Comparison of ENCODE assay signal across 9 mouse cellular contexts in the genomic region with DNA sequence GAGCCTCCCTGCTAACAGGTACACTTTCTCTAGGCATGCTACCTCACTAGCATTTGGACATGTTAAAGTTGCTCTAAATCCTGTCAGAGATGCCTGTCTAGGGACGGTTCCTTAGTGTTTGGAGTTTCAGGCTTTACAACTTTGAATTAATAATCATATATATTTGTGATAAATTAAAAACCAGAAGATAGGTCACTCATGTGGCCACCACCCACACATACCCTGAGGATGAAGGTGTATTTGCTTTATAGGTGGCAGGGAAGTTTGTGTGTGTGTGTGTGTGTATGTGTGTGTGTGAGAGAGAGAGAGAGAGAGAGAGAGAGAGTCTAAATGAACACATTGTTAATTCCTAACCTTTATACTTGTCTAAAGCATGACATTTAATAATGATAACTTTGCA.
DNase-seq lines count a peak whose midpoint lies in the region; ATAC-seq and TF ChIP-seq lines count a peak whose summit lies in the region.
"Had no signal": no experiment of that assay in that cellular context is flagged by ENCODE, and none has a peak within 500 bp of the region (broad histone marks: within the 10 kb centered on the region; RNA-seq: fewer than 3 reads in every experiment).

No protein-coding gene starts in this region.

- whole genome bisulfite sequencing in kidney, embryonic 15.5 days = 28% methylated on average over 1 of the region's 1 CpGs
- WGBS in hindbrain, embryonic 14.5 days = 41% methylated on average over 1 of the region's 1 CpGs
- WGBS in midbrain, embryonic 13.5 days = 48% methylated on average over 1 of the region's 1 CpGs

- DNase-seq in kidney, postnatal 36 days = no peak
- no peak for DNase-seq in hindbrain, embryonic 14.5 days (ENCODE audit: low spot score)
- DNase-seq in c-Kit-positive CD71-positive TER-119-positive erythroid progenitor cells, embryonic 14.5 days (ENCODE audit: low spot score) = no peak
- no peak for DNase-seq in ovary, adult 18-20 months (ENCODE audit: low spot score)
- no peak for DNase-seq in right cerebral cortex, postnatal 36 days (ENCODE audit: low spot score in 2 of 2)

- ATAC-seq in kidney, embryonic 15.5 days (replicated peaks; ENCODE audit: low FRiP score) = no peak
- no peak for ATAC-seq in hindbrain, embryonic 14.5 days (ENCODE audit: low FRiP score)
- ATAC-seq in midbrain, embryonic 13.5 days = no peak

- TF ChIP-seq CTCF in cortical plate, adult 2 months (IDR thresholded peaks at IDR 0.05; ENCODE audit: extremely low read depth, insufficient read depth, low read length) = no peak

- H3K9me3 ChIP-seq in kidney, embryonic 15.5 days (replicated peaks) = no peaks in the 10 kb centered on the region
- H3K9me3 ChIP-seq in hindbrain, embryonic 14.5 days (ENCODE audit: control insufficient read depth, low read length) = no peaks in the 10 kb centered on the region
- no peaks in the 10 kb centered on the region for H3K9me3 ChIP-seq in midbrain, embryonic 13.5 days

- no peak overlapping the region for H3K27ac ChIP-seq in kidney, embryonic 15.5 days
- H3K27ac ChIP-seq in cortical plate, adult 2 months (ENCODE audit: insufficient read depth, low read length) = no peak overlapping the region
- no peak overlapping the region for H3K27ac ChIP-seq in hindbrain, embryonic 14.5 days
- no peak overlapping the region for H3K27ac ChIP-seq in midbrain, embryonic 13.5 days

- H3K4me3 ChIP-seq in kidney, embryonic 15.5 days (replicated peaks) = peak overlapping the region; percentile 82
- H3K4me3 ChIP-seq in cortical plate, adult 2 months (ENCODE audit: insufficient read depth, low read length) = 0 out of 2 replicates have a peak overlapping the region, but pooled peaks have one; percentile 92
- peak overlapping the region; percentile 95 for H3K4me3 ChIP-seq in hindbrain, embryonic 14.5 days (replicated peaks; ENCODE audit: low read length)
- peak overlapping the region; percentile 98 for H3K4me3 ChIP-seq in midbrain, embryonic 13.5 days (replicated peaks)

- no peaks in the 10 kb centered on the region for H3K27me3 ChIP-seq in kidney, embryonic 15.5 days
- no peaks in the 10 kb centered on the region for H3K27me3 ChIP-seq in hindbrain, embryonic 14.5 days (ENCODE audit: control insufficient read depth, insufficient read depth, low read length)
- no peaks in the 10 kb centered on the region for H3K27me3 ChIP-seq in midbrain, embryonic 13.5 days
- H3K27me3 ChIP-seq: Patski had no signal

- H3K4me2 ChIP-seq in kidney, embryonic 15.5 days = peak overlapping the region; percentile 80
- H3K4me2 ChIP-seq in hindbrain, embryonic 14.5 days (replicated peaks) = peak overlapping the region; percentile 77
- H3K4me2 ChIP-seq in midbrain, embryonic 13.5 days (replicated peaks) = peak overlapping the region; percentile 71

- peaks cover 49% of the 10 kb centered on the region for H3K4me1 ChIP-seq in kidney, embryonic 15.5 days
- no peaks in the 10 kb centered on the region; the same call in 1 of the 2 replicates for H3K4me1 ChIP-seq in cortical plate, adult 2 months (ENCODE audit: control insufficient read depth, insufficient read depth, low read length)
- peaks cover 34% of the 10 kb centered on the region for H3K4me1 ChIP-seq in hindbrain, embryonic 14.5 days (replicated peaks; ENCODE audit: control insufficient read depth, insufficient read depth, low read length)
- H3K4me1 ChIP-seq in midbrain, embryonic 13.5 days (replicated peaks) = peaks cover 40% of the 10 kb centered on the region

- no peaks in the 10 kb centered on the region for H3K36me3 ChIP-seq in kidney, embryonic 15.5 days
- H3K36me3 ChIP-seq in hindbrain, embryonic 14.5 days (replicated peaks; ENCODE audit: control insufficient read depth, insufficient read depth) = no peaks in the 10 kb centered on the region
- no peaks in the 10 kb centered on the region for H3K36me3 ChIP-seq in midbrain, embryonic 13.5 days

- no peak for TF ChIP-seq POLR2A in cortical plate, adult 2 months (IDR thresholded peaks at IDR 0.05; ENCODE audit: extremely low read depth, insufficient read depth, low read length)

- H3K9ac ChIP-seq in kidney, embryonic 15.5 days = peak overlapping the region; percentile 97
- peak overlapping the region; percentile 97 for H3K9ac ChIP-seq in hindbrain, embryonic 14.5 days
- H3K9ac ChIP-seq in midbrain, embryonic 13.5 days (replicated peaks) = peak overlapping the region; percentile 99
